ENCODE assay signal across 11 mouse cellular contexts in genomic region chr4:154603663-154604441, GRCm38 (mm10). TPM values are rescaled to one million over a fixed set of nuclear protein-coding genes. Genes with fewer than 3 reads are reported as not detected.
DNase-seq lines count a peak whose midpoint lies in the region; ATAC-seq and TF ChIP-seq lines count a peak whose summit lies in the region.
"Had no signal": no experiment of that assay in that cellular context is flagged by ENCODE, and none has a peak within 500 bp of the region (broad histone marks: within the 10 kb centered on the region; RNA-seq: fewer than 3 reads in every experiment).

No protein-coding gene starts in this region.

- no peak overlapping the region for H3K4me2 ChIP-seq in forebrain, embryonic 11.5 days (ENCODE audit: low read depth, low read length, severe bottlenecking)
- no peak overlapping the region for H3K4me2 ChIP-seq in liver, embryonic 11.5 days
- no peak overlapping the region for H3K4me2 ChIP-seq in midbrain, postnatal 0 days (ENCODE audit: low read depth, low read length, poor library complexity, severe bottlenecking)
- H3K4me2 ChIP-seq: embryonic facial prominence, embryonic 12.5 days; lung, embryonic 15.5 days had no signal

- 0 out of 2 replicates have a peak overlapping the region, but pooled peaks have one; percentile 9 for H3K9ac ChIP-seq in forebrain, embryonic 11.5 days (ENCODE audit: low read length)
- H3K9ac ChIP-seq in liver, embryonic 11.5 days (ENCODE audit: low read depth, low read length): no peak overlapping the region
- H3K9ac ChIP-seq in midbrain, postnatal 0 days (replicated peaks; ENCODE audit: low read length, poor library complexity, severe bottlenecking): no peak overlapping the region
- H3K9ac ChIP-seq: embryonic facial prominence, embryonic 12.5 days; lung, embryonic 15.5 days had no signal

- peaks cover 23% of the 10 kb centered on the region for H3K4me1 ChIP-seq in erythroblast, embryonic 14.5 days (ENCODE audit: control insufficient read depth)
- peaks cover 54% of the 10 kb centered on the region for H3K4me1 ChIP-seq in forebrain, embryonic 11.5 days (replicated peaks; ENCODE audit: control insufficient read depth, insufficient read depth, low read length)
- no peaks in the 10 kb centered on the region for H3K4me1 ChIP-seq in liver, embryonic 11.5 days (replicated peaks; ENCODE audit: control insufficient read depth, insufficient read depth, low read length)
- H3K4me1 ChIP-seq in midbrain, postnatal 0 days (ENCODE audit: insufficient read depth, low read length): peaks cover under 1% of the 10 kb centered on the region; the same call in 1 of the 2 replicates

- TF ChIP-seq CTCF in midbrain, postnatal 0 days (IDR thresholded peaks at IDR 0.05): no peak

- peak overlapping the region; percentile 6 for H3K4me3 ChIP-seq in erythroblast, embryonic 14.5 days (replicated peaks)
- H3K4me3 ChIP-seq in forebrain, embryonic 11.5 days (ENCODE audit: low read depth, low read length): no peak overlapping the region
- no peak overlapping the region for H3K4me3 ChIP-seq in liver, embryonic 11.5 days (ENCODE audit: low read depth, low read length)
- H3K4me3 ChIP-seq in midbrain, postnatal 0 days (ENCODE audit: low read depth, low read length): no peak overlapping the region
- H3K4me3 ChIP-seq: embryonic facial prominence, embryonic 12.5 days; lung, embryonic 15.5 days had no signal

- no peaks in the 10 kb centered on the region for H3K36me3 ChIP-seq in erythroblast, embryonic 14.5 days (ENCODE audit: control insufficient read depth)
- H3K36me3 ChIP-seq in forebrain, embryonic 11.5 days (ENCODE audit: control insufficient read depth, insufficient read depth, low read length): no peaks in the 10 kb centered on the region
- no peaks in the 10 kb centered on the region for H3K36me3 ChIP-seq in liver, embryonic 11.5 days (ENCODE audit: control insufficient read depth, insufficient read depth, low read length)
- H3K36me3 ChIP-seq in midbrain, postnatal 0 days (ENCODE audit: insufficient read depth, low read length): no peaks in the 10 kb centered on the region
- H3K36me3 ChIP-seq: embryonic facial prominence, embryonic 12.5 days; lung, embryonic 15.5 days had no signal

- ATAC-seq in erythroblast, adult 5-6 weeks (replicated peaks; ENCODE audit: low FRiP score, poor library complexity, severe bottlenecking): no peak
- peak; percentile 57 for ATAC-seq in forebrain, embryonic 11.5 days (replicated peaks; ENCODE audit: low FRiP score)
- peak; percentile 72 for ATAC-seq in liver, embryonic 11.5 days (replicated peaks; ENCODE audit: low FRiP score)
- no peak for ATAC-seq in midbrain, postnatal 0 days (ENCODE audit: low FRiP score)

- H3K27ac ChIP-seq in forebrain, embryonic 11.5 days (ENCODE audit: low read depth, low read length): peak overlapping the region; percentile 80
- H3K27ac ChIP-seq in liver, embryonic 11.5 days (ENCODE audit: low read depth, low read length): no peak overlapping the region
- no peak overlapping the region for H3K27ac ChIP-seq in midbrain, postnatal 0 days (ENCODE audit: low read depth, low read length)
- H3K27ac ChIP-seq: embryonic facial prominence, embryonic 12.5 days; lung, embryonic 15.5 days had no signal

- H3K27me3 ChIP-seq in erythroblast, embryonic 14.5 days (ENCODE audit: control insufficient read depth): no peaks in the 10 kb centered on the region
- no peaks in the 10 kb centered on the region; the same call in 1 of the 2 replicates for H3K27me3 ChIP-seq in forebrain, embryonic 11.5 days (ENCODE audit: control insufficient read depth, insufficient read depth, low read length)
- H3K27me3 ChIP-seq in liver, embryonic 11.5 days (replicated peaks; ENCODE audit: control insufficient read depth, insufficient read depth, low read length): peaks cover 4% of the 10 kb centered on the region
- H3K27me3 ChIP-seq in midbrain, postnatal 0 days (ENCODE audit: insufficient read depth, low read length): no peaks in the 10 kb centered on the region
- H3K27me3 ChIP-seq: embryonic facial prominence, embryonic 12.5 days; lung, embryonic 15.5 days had no signal

- DNase-seq in forebrain, embryonic 11.5 days (ENCODE audit: low spot score): peak; percentile 78
- no peak for DNase-seq in liver, embryonic 11.5 days (ENCODE audit: low spot score)
- DNase-seq in midbrain, postnatal 0 days (ENCODE audit: low spot score): peak; percentile 29
- DNase-seq in frontal cortex, postnatal 10 days (ENCODE audit: low spot score in 2 of 2): no peak
- DNase-seq in lung, postnatal 14 days: no peak
- no peak for DNase-seq in ovary, postnatal 36 days (ENCODE audit: low spot score)
- DNase-seq: kidney, postnatal 36 days had no signal

- peaks cover 3% of the 10 kb centered on the region for H3K9me3 ChIP-seq in erythroblast, embryonic 14.5 days (ENCODE audit: control insufficient read depth, low read length)
- peaks cover 3% of the 10 kb centered on the region for H3K9me3 ChIP-seq in forebrain, embryonic 11.5 days (ENCODE audit: control insufficient read depth, low read length)
- H3K9me3 ChIP-seq in liver, embryonic 11.5 days (ENCODE audit: control insufficient read depth, low read length): no peaks in the 10 kb centered on the region
- no peaks in the 10 kb centered on the region for H3K9me3 ChIP-seq in midbrain, postnatal 0 days (ENCODE audit: low read length)
- H3K9me3 ChIP-seq: embryonic facial prominence, embryonic 12.5 days; lung, embryonic 15.5 days had no signal

- WGBS in forebrain, embryonic 11.5 days: 9% methylated on average over 25 of the region's 25 CpGs
- 45% methylated on average over 25 of the region's 25 CpGs for WGBS in liver, embryonic 11.5 days
- 20% methylated on average over 25 of the region's 25 CpGs for WGBS in midbrain, postnatal 0 days

RNA-seq across cellular contexts. Expression of gene Prdm16, which starts 32.8 kb away (rescaled TPM):
- 0.03 and 0.12 TPM in 2 replicates for polyA plus RNA-seq in erythroblast, embryonic 14.5 days (2012)
- 2.1 TPM in 1 of 2 replicates, not detected in the other for total RNA-seq in erythroblast, adult 5-6 weeks (2015; ENCODE audit: low replicate concordance)
- total RNA-seq in erythroblast, adult 5-6 weeks (2017; ENCODE audit: low replicate concordance): 1.7 and 3.0 TPM in 2 replicates
- 44.7 and 49.3 TPM in 2 replicates for polyA plus RNA-seq in forebrain, embryonic 11.5 days (2014; fragmentation: Nextera tagmentation; extraction: Ambion mirVana)
- polyA plus RNA-seq in liver, embryonic 11.5 days (2014; fragmentation: Nextera tagmentation; extraction: Ambion mirVana): 7.0 and 7.2 TPM in 2 replicates
- 10.7 and 13.4 TPM in 2 replicates for total RNA-seq in midbrain, postnatal 0 days (2014; rRNA removed)
- 9.3 and 12.0 TPM in 2 replicates for polyA plus RNA-seq in midbrain, postnatal 0 days (2015; fragmentation: Nextera tagmentation; extraction: Ambion mirVana)

Comparison
In these comparisons a context has a peak if more than half of its experiments do, and no peak if none do; other contexts are left out.
1. ATAC-seq: peak in forebrain, embryonic 11.5 days (single experiment) and liver, embryonic 11.5 days (single experiment); none in erythroblast, adult 5-6 weeks (single experiment) and midbrain, postnatal 0 days (single experiment).
2. DNase-seq: peak in forebrain, embryonic 11.5 days (single experiment) and midbrain, postnatal 0 days (single experiment); none in liver, embryonic 11.5 days (single experiment), frontal cortex, postnatal 10 days (0 of 2), lung, postnatal 14 days (single experiment) and ovary, postnatal 36 days (single experiment).